Mouse (Mus musculus): Measurements from ENCODE around the gene Pex16. TPM values are rescaled to one million over a fixed set of nuclear protein-coding genes. Genes with fewer than 3 reads are reported as not detected.

Gene Pex16
- total and polyA plus RNA-seq, 3 experiments = 41.9 to 52.5 TPM; not detected in 1

DNA sequence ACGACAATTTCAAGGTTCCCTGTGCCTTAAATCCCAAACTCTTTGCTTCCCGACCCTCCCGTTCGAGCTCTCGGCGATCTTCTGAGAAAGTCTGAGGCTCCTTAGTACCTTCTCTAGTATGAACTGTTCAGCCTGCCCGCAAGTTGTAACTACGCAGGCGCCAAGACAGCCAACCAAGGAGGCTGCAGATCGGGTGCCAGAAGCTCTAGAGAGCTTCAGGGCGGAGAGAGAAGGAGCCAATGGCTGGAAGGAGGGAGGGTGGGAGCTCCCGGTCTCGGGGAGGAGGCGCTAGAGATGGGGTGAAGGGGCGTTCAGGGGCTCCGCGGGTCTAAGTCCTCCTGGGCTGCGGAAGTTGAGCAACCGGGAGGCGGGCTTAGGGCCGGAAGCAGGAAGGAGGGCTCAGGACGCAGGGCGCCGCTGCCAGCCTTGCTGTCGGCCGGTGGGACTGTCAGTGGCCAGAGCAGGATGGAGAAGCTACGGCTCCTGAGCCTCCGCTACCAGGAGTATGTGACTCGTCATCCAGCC, 685 bp downstream of the Pex16 start (continued):
- TF ChIP-seq EP300 (IDR thresholded peaks at IDR 0.05; ENCODE audit: low read depth in 1 of 2, low read length in 2 of 2) (peak in 1 of 2 experiments; percentile 37; a peak in 1 of 4 replicates), TCF12 (IDR thresholded peaks at IDR 0.05; ENCODE audit: low read depth, low read length) (peak; percentile 37), E2F4 (IDR thresholded peaks at IDR 0.05; ENCODE audit: borderline replicate concordance, low read depth, low read length) (no peak), POLR2AphosphoS5 (IDR thresholded peaks at IDR 0.05; ENCODE audit: borderline replicate concordance, low read depth, low read length) (no peak), CHD1 (IDR thresholded peaks at IDR 0.05; ENCODE audit: low read depth, low read length) (no peak), TBP (IDR thresholded peaks at IDR 0.05; ENCODE audit: low read depth, low read length) (no peak; the same call in 1 of the 2 replicates), POLR2AphosphoS2 (IDR thresholded peaks at IDR 0.05; ENCODE audit: low read length) (peak; percentile 35; the same call in 1 of the 2 replicates), KAT2A (conservative IDR thresholded peaks at IDR 0.05; ENCODE audit: low read depth, low read length) (peak; percentile 84), GATA1 (IDR thresholded peaks at IDR 0.05; ENCODE audit: low read depth, low read length) (no peak), RCOR1 (IDR thresholded peaks at IDR 0.05; ENCODE audit: low read depth, low read length) (peak; percentile 44; the same call in 1 of the 2 replicates), HCFC1 (IDR thresholded peaks at IDR 0.05; ENCODE audit: low read depth, low read length) (peak; percentile 96), NRF1 (IDR thresholded peaks at IDR 0.05; ENCODE audit: insufficient read depth, low read depth, low read length, poor library complexity, severe bottlenecking) (peak; percentile 85), MYC (IDR thresholded peaks at IDR 0.05; ENCODE audit: low read depth, low read length) (peak; percentile 46; the same call in 1 of the 2 replicates), MYB (IDR thresholded peaks at IDR 0.05; ENCODE audit: low read depth, low read length) (no peak), UBTF (IDR thresholded peaks at IDR 0.05; ENCODE audit: borderline replicate concordance, insufficient read depth, low read depth, low read length) (no peak), CTCF (IDR thresholded peaks at IDR 0.05 in 2 of 3, conservative IDR thresholded peaks at IDR 0.05 in 1 of 3; ENCODE audit: control insufficient read depth in 1 of 3, insufficient read depth in 1 of 3, low read depth in 2 of 3, low read length in 3 of 3, poor library complexity in 1 of 3, severe bottlenecking in 1 of 3) (no peak), SMC3 (IDR thresholded peaks at IDR 0.05; ENCODE audit: low read depth, low read length) (no peak), TAL1 (IDR thresholded peaks at IDR 0.05; ENCODE audit: low read length) (no peak), JUND (IDR thresholded peaks at IDR 0.05; ENCODE audit: low read depth, low read length) (no peak)

DNA sequence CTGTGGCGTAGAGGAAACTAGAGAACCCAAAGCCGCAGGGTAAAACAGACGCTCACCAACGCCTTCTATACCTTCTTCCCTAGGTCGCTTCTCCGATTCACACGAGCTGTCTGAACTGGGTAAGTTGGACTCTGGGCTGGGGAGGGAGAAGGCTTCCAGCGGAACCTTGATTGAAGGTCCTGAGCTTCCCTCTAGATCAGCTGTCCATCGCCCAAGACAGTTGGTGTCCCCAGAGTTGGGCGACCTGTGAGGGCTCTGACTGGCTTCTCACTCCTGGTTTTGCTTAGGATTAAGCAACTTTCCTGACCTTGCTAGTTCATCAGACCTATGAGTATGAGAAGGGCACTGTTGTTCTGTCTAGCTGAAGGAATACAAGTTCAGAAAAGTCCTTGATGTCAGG, 1.3 kb downstream of the Pex16 start:
- peak overlapping the region; percentile 37; the same call in 1 of the 2 replicates for H3K27ac ChIP-seq (ENCODE audit: control insufficient read depth, low read depth, low read length)

More for the DNA sequence above, 1.3 kb downstream of the Pex16 start:
- no peak for TF ChIP-seq POLR2AphosphoS5 (IDR thresholded peaks at IDR 0.05; ENCODE audit: borderline replicate concordance, low read depth, low read length)
- no peak for TF ChIP-seq BHLHE40 (IDR thresholded peaks at IDR 0.05; ENCODE audit: borderline replicate concordance, low read depth, low read length)
- TF ChIP-seq POLR2A (IDR thresholded peaks at IDR 0.05; ENCODE audit: control insufficient read depth in 1 of 2, insufficient read depth in 1 of 2, low read depth in 1 of 2, low read length in 2 of 2, poor library complexity in 1 of 2) = no peak
- no peak for TF ChIP-seq CHD2 (IDR thresholded peaks at IDR 0.05; ENCODE audit: low read length)
- TF ChIP-seq CHD1 (IDR thresholded peaks at IDR 0.05; ENCODE audit: low read depth, low read length) = no peak
- no peak for TF ChIP-seq ZMIZ1 (IDR thresholded peaks at IDR 0.05; ENCODE audit: low read depth, low read length)
- TF ChIP-seq ELF1 (IDR thresholded peaks at IDR 0.05; ENCODE audit: low read depth, low read length) = no peak
- Histone ChIP-seq H3K36me3 (ENCODE audit: control insufficient read depth in 1 of 2, insufficient read depth in 2 of 2, low read length in 2 of 2) (no peaks in the 10 kb centered on the region), H3K79me2 (ENCODE audit: control insufficient read depth, insufficient read depth, low read length, poor library complexity) (peaks cover 5% of the 10 kb centered on the region), H3K4me3 (ENCODE audit: control insufficient read depth in 1 of 2, insufficient read depth in 1 of 2, low read depth in 2 of 2, low read length in 2 of 2) (peak overlapping the region; percentile 72 to 84), H3K9ac (ENCODE audit: control insufficient read depth, low read depth, low read length, poor library complexity, severe bottlenecking) (peak overlapping the region; percentile 77), H3K27me3 (ENCODE audit: control insufficient read depth in 1 of 2, insufficient read depth in 2 of 2, low read length in 2 of 2) (no peaks in the 10 kb centered on the region), H3K4me1 (ENCODE audit: control insufficient read depth in 1 of 2, insufficient read depth in 2 of 2, low read length in 2 of 2) (peaks cover 0 to 12% of the 10 kb centered on the region in 2 experiments; a peak in 2 of 4 replicates), H3K9me3 (replicated peaks; ENCODE audit: insufficient read depth, low read length) (no peaks in the 10 kb centered on the region)
- DNase-seq (ENCODE audit: low read depth, low spot score) = peak; percentile 44

Measured in MEL (cell line).